Mouse (Mus musculus) urinary bladder, postnatal 10 days (tissue): ENCODE results near the gene Gm37240.

ENCODE experiments used
- DNase-seq: peaks from one replicate; pipeline ENCODE4 v3.0.0; 2022; ENCODE audit warnings: low spot score

The Gm37240 gene

GRCm38 (mm10) chr3:84696428-84696917 is 1190.8 kb downstream of the Gm37240 start:
- no peak for DNase-seq

GRCm38 (mm10) chr3:84695867-84696361 is 1191.4 kb downstream of the Gm37240 start:
- DNase-seq: no peak

- no peak for DNase-seq
These were observed 1191.9 kb downstream of the Gm37240 start for GRCm38 (mm10) chr3:84695418-84695817.

GRCm38 (mm10) chr3:84693886-84694285 is 1193.4 kb downstream of the Gm37240 start:
- no peak for DNase-seq

GRCm38 (mm10) chr3:84692647-84693199 is 1194.6 kb downstream of the Gm37240 start:
- DNase-seq: no peak

- DNase-seq: no peak
These were observed 1197.1 kb downstream of the Gm37240 start for GRCm38 (mm10) chr3:84690091-84690771.

GRCm38 (mm10) chr3:84689656-84690055 is 1197.7 kb downstream of the Gm37240 start:
- DNase-seq: no peak

- DNase-seq: no peak
These were observed 1199.1 kb downstream of the Gm37240 start for GRCm38 (mm10) chr3:84688176-84688575.

GRCm38 (mm10) chr3:84687488-84687846 is 1199.9 kb downstream of the Gm37240 start:
- DNase-seq: no peak

- no peak for DNase-seq
These were observed 1200.4 kb downstream of the Gm37240 start for GRCm38 (mm10) chr3:84686799-84687487.

- DNase-seq: no peak
These were observed 1201.0 kb downstream of the Gm37240 start for GRCm38 (mm10) chr3:84686294-84686672.

GRCm38 (mm10) chr3:84685662-84686293 is 1201.5 kb downstream of the Gm37240 start:
- no peak for DNase-seq

GRCm38 (mm10) chr3:84683788-84684187 is 1203.5 kb downstream of the Gm37240 start:
- no peak for DNase-seq

- no peak for DNase-seq
These were observed 1205.6 kb downstream of the Gm37240 start for GRCm38 (mm10) chr3:84681699-84682098.

GRCm38 (mm10) chr3:84680062-84680461 is 1207.3 kb downstream of the Gm37240 start:
- no peak for DNase-seq

GRCm38 (mm10) chr3:84679542-84679941 is 1207.8 kb downstream of the Gm37240 start:
- no peak for DNase-seq

GRCm38 (mm10) chr3:84678891-84679290 is 1208.4 kb downstream of the Gm37240 start:
- no peak for DNase-seq

- DNase-seq: no peak
These were observed 1211.6 kb downstream of the Gm37240 start for GRCm38 (mm10) chr3:84675710-84676109.

- DNase-seq: no peak
These were observed 1213.8 kb downstream of the Gm37240 start for GRCm38 (mm10) chr3:84673552-84673951.

- DNase-seq: no peak
These were observed 1215.2 kb downstream of the Gm37240 start for GRCm38 (mm10) chr3:84672136-84672535.

- DNase-seq: no peak
These were observed 1218.4 kb downstream of the Gm37240 start for GRCm38 (mm10) chr3:84668957-84669356.

GRCm38 (mm10) chr3:84665255-84666073 is 1221.9 kb downstream of the Gm37240 start:
- DNase-seq: no peak
